Mouse (Mus musculus): ENCODE measurements at regions not wholly inside any gene's neighbourhood (a gene's known extent, or its start where the extent isn't known, plus 50 kb on each side); places are given as distances from the start of the nearest gene placed in this dataset.

- Histone ChIP-seq H3K4me1 (ENCODE audit: control insufficient read depth in 1 of 2, insufficient read depth in 2 of 2, low read length in 2 of 2) (no peaks in the 10 kb centered on the region), H3K9ac (ENCODE audit: control insufficient read depth, low read depth, low read length, poor library complexity, severe bottlenecking) (no peak overlapping the region), H3K27ac (ENCODE audit: control insufficient read depth, low read depth, low read length) (no peak overlapping the region), H3K27me3 (ENCODE audit: control insufficient read depth in 1 of 2, insufficient read depth in 2 of 2, low read length in 2 of 2) (no peaks in the 10 kb centered on the region), H3K79me2 (ENCODE audit: control insufficient read depth, insufficient read depth, low read length, poor library complexity) (no peaks in the 10 kb centered on the region), H3K4me3 (ENCODE audit: control insufficient read depth in 1 of 2, insufficient read depth in 1 of 2, low read depth in 2 of 2, low read length in 2 of 2) (no peak overlapping the region), H3K36me3 (ENCODE audit: control insufficient read depth in 1 of 2, insufficient read depth in 2 of 2, low read length in 2 of 2) (no peaks in the 10 kb centered on the region), H3K9me3 (replicated peaks; ENCODE audit: insufficient read depth, low read length) (no peaks in the 10 kb centered on the region)
- no peak for DNase-seq (ENCODE audit: low read depth, low spot score)
- TF ChIP-seq MAFK (IDR thresholded peaks at IDR 0.05; ENCODE audit: borderline replicate concordance, low read depth, low read length) (no peak), KAT2A (conservative IDR thresholded peaks at IDR 0.05; ENCODE audit: low read depth, low read length) (no peak), NRF1 (IDR thresholded peaks at IDR 0.05; ENCODE audit: insufficient read depth, low read depth, low read length, poor library complexity, severe bottlenecking) (no peak), RCOR1 (IDR thresholded peaks at IDR 0.05; ENCODE audit: low read depth, low read length) (no peak), MYB (IDR thresholded peaks at IDR 0.05; ENCODE audit: low read depth, low read length) (no peak), ZNF384 (IDR thresholded peaks at IDR 0.05; ENCODE audit: low read depth, low read length) (no peak), CHD2 (IDR thresholded peaks at IDR 0.05; ENCODE audit: low read length) (no peak), MEF2A (IDR thresholded peaks at IDR 0.05; ENCODE audit: extremely low read depth, insufficient replicate concordance, low read depth, low read length, poor library complexity, severe bottlenecking) (no peak), ETS1 (IDR thresholded peaks at IDR 0.05; ENCODE audit: low read depth, low read length) (no peak), MAZ (IDR thresholded peaks at IDR 0.05; ENCODE audit: low read depth, low read length) (no peak), TAL1 (IDR thresholded peaks at IDR 0.05; ENCODE audit: low read length) (no peak), UBTF (IDR thresholded peaks at IDR 0.05; ENCODE audit: borderline replicate concordance, insufficient read depth, low read depth, low read length) (no peak), SMC3 (IDR thresholded peaks at IDR 0.05; ENCODE audit: low read depth, low read length) (no peak), JUND (IDR thresholded peaks at IDR 0.05; ENCODE audit: low read depth, low read length) (no peak), POLR2AphosphoS5 (IDR thresholded peaks at IDR 0.05; ENCODE audit: borderline replicate concordance, low read depth, low read length) (no peak), POLR2AphosphoS2 (IDR thresholded peaks at IDR 0.05; ENCODE audit: low read length) (no peak), EP300 (IDR thresholded peaks at IDR 0.05; ENCODE audit: low read depth in 1 of 2, low read length in 2 of 2) (no peak), MXI1 (IDR thresholded peaks at IDR 0.05; ENCODE audit: low read depth, low read length) (no peak), GABPA (IDR thresholded peaks at IDR 0.05; ENCODE audit: low read depth, low read length) (no peak)
Observed at GRCm38 (mm10) chr13:53533738-53534137, 60.9 kb upstream of the Msx2 start.

GRCm38 (mm10) chr13:53526880-53527279 is 54.0 kb upstream of the Msx2 start:
- Histone ChIP-seq H3K9me3 (replicated peaks; ENCODE audit: insufficient read depth, low read length) (no peaks in the 10 kb centered on the region), H3K4me3 (ENCODE audit: control insufficient read depth in 1 of 2, insufficient read depth in 1 of 2, low read depth in 2 of 2, low read length in 2 of 2) (no peak overlapping the region), H3K9ac (ENCODE audit: control insufficient read depth, low read depth, low read length, poor library complexity, severe bottlenecking) (no peak overlapping the region), H3K79me2 (ENCODE audit: control insufficient read depth, insufficient read depth, low read length, poor library complexity) (no peaks in the 10 kb centered on the region), H3K36me3 (ENCODE audit: control insufficient read depth in 1 of 2, insufficient read depth in 2 of 2, low read length in 2 of 2) (no peaks in the 10 kb centered on the region), H3K27ac (ENCODE audit: control insufficient read depth, low read depth, low read length) (no peak overlapping the region), H3K4me1 (ENCODE audit: control insufficient read depth in 1 of 2, insufficient read depth in 2 of 2, low read length in 2 of 2) (no peaks in the 10 kb centered on the region), H3K27me3 (ENCODE audit: control insufficient read depth in 1 of 2, insufficient read depth in 2 of 2, low read length in 2 of 2) (no peaks in the 10 kb centered on the region)
- no peak for TF ChIP-seq CTCF (IDR thresholded peaks at IDR 0.05 in 2 of 3, conservative IDR thresholded peaks at IDR 0.05 in 1 of 3; ENCODE audit: control insufficient read depth in 1 of 3, insufficient read depth in 1 of 3, low read depth in 2 of 3, low read length in 3 of 3, poor library complexity in 1 of 3, severe bottlenecking in 1 of 3)
- TF ChIP-seq USF1 (IDR thresholded peaks at IDR 0.05; ENCODE audit: low read depth, low read length): no peak
- no peak for TF ChIP-seq CHD1 (IDR thresholded peaks at IDR 0.05; ENCODE audit: low read depth, low read length)
- TF ChIP-seq ZNF384 (IDR thresholded peaks at IDR 0.05; ENCODE audit: low read depth, low read length): no peak
- no peak for TF ChIP-seq MEF2A (IDR thresholded peaks at IDR 0.05; ENCODE audit: extremely low read depth, insufficient replicate concordance, low read depth, low read length, poor library complexity, severe bottlenecking)
- DNase-seq (ENCODE audit: low read depth, low spot score): no peak
